15 mouse cellular contexts compared by ENCODE assay signal in the genomic region with DNA sequence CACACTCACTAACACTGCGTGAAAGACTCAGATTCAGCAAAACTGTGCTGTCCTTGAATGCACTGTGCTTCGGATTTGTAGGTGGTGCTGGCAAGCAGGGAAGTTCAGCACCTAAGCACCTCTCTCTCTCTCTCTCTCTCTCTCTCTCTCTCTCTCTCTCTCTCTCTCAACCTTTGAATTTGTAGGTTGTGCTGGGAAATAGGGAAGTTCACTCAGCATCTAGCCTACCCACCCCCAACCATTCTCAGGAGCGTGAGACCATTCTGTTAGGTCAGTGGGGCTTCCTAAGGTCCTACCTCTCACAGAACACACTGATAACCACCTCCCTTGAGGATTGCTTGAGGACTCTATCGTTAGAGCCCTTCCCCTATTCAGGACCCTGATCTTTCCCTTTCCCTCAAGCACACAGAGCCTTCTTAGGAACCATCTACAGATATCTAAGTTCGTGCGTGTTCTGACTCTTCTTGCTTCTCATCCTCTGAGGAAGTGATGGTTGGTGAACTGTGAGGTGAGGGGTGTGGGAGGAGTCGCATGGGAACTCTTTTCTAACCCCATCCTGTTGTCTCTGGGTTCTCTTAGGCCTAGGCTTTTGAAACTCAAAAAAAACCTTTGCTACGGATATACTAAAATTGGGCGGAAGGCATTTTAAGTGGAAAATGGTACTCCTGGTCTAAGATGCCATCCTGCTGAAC. TPM values are rescaled to one million over a fixed set of nuclear protein-coding genes. Genes with fewer than 3 reads are reported as not detected.
DNase-seq lines count a peak whose midpoint lies in the region; ATAC-seq lines count a peak whose summit lies in the region.
"Had no signal": no experiment of that assay in that cellular context is flagged by ENCODE, and none has a peak within 500 bp of the region (broad histone marks: within the 10 kb centered on the region; RNA-seq: fewer than 3 reads in every experiment).

No protein-coding gene starts in this region.

- peak; percentile 15 for DNase-seq in lung, postnatal 25 days (ENCODE audit: low spot score)
- no peak for DNase-seq in lung, postnatal 14 days
- DNase-seq in naive thymus-derived CD4-positive, alpha-beta T cell, adult 2 months (ENCODE audit: low read depth): peak; percentile 86
- peak; percentile 58 for DNase-seq in thymus, postnatal 14 days
- no peak for DNase-seq in neural tube, embryonic 10.5 days (ENCODE audit: extremely low spot score, low spot score)
- DNase-seq in layer of hippocampus, postnatal 10 days (ENCODE audit: low spot score in 2 of 2): no peak
- no peak for DNase-seq in layer of hippocampus, adult 8-10 months (ENCODE audit: low spot score in 2 of 2)
- DNase-seq: cerebellum, adult 2 months; gastrocnemius, postnatal 25 days; kidney, adult 8-10 months; kidney, postnatal 14 days; liver, postnatal 0 days; lung, postnatal 10 days had no signal

- 0 out of 2 replicates have a peak, but pooled peaks have one; percentile 15 for ATAC-seq in common myeloid progenitor, adult 5-6 weeks (replicated peaks; ENCODE audit: low read depth, poor library complexity, severe bottlenecking)
- ATAC-seq: forebrain, embryonic 13.5 days; liver, postnatal 0 days had no signal

RNA-seq across cellular contexts. Expression of gene Btg1, which starts 47.1 kb away (rescaled TPM):
- total RNA-seq in common myeloid progenitor, adult 5-6 weeks (2017): 41.2 and 44.4 TPM in 2 replicates
- 10 to 100 TPM; 38.1 to 44.5 TPM for total RNA-seq in layer of hippocampus, postnatal 10 days (2021)
- 10 to 100 TPM; 46.5 to 59.9 (median 50.7) TPM for total RNA-seq in layer of hippocampus, adult 8-10 months (2022)

Comparison
In these comparisons a context has a peak if more than half of its experiments do, and no peak if none do; other contexts are left out.
1. DNase-seq: peak in lung, postnatal 25 days (single experiment), naive thymus-derived CD4-positive, alpha-beta T cell, adult 2 months (single experiment) and thymus, postnatal 14 days (single experiment); none in lung, postnatal 14 days (single experiment), neural tube, embryonic 10.5 days (single experiment), layer of hippocampus, postnatal 10 days (0 of 2) and layer of hippocampus, adult 8-10 months (0 of 2).